Mouse (Mus musculus): Measurements from ENCODE around the gene Amn.

- TF ChIP-seq CTCF (IDR thresholded peaks at IDR 0.05; ENCODE audit: low read depth, low read length) (no peak), POLR2AphosphoS5 (IDR thresholded peaks at IDR 0.05; ENCODE audit: insufficient replicate concordance, low read depth, low read length) (no peak), GATA1 (IDR thresholded peaks at IDR 0.05; ENCODE audit: borderline replicate concordance, low read length) (no peak)
Observed at GRCm38 (mm10) chr12:111241916-111242315, 29.0 kb upstream of the Amn start.
